Mouse (Mus musculus): Measurements from ENCODE around the gene Lcor.

The Lcor gene

DNA sequence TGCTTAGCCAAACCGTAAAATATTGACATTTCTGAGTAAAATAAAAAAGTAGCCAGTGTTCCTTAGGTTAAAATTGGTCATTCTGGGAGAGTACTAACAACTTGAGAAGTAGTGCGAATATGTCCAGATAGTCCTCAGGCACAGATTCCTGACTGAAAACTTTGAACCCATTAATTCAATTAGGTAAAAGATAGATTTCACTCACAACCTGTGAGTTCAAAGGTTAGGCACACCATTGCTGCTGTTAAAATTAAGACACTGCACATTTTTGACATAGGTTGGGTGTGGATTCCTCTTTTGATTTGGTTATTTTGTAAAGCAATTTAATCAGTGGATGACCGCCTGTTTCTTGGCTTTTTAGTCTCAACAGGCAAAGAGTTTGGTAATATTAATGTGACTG is 78.4 kb downstream of the Lcor start:
- DNase-seq (ENCODE audit: extremely low spot score, low spot score): no peak

DNA sequence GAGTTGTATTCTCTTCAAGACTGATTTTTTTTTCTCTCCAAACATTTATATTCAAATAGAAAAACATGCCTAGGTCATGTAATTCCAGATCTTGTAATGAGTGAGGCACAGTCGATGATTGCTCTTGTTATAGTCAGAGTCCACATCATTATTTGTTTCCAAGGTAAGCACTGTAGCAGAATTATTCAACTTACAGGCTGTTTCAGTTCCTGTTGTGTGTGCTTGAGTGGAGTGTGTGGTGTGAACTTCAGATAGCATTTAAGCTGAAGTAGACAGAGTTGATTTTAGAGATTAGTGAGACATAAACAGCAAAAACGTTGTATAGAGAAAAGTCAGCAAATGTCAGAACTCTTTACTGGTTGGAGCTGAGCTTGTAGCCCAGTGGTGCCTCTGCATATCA is 86.4 kb downstream of the Lcor start:
- DNase-seq (ENCODE audit: extremely low spot score, low spot score): no peak

DNA sequence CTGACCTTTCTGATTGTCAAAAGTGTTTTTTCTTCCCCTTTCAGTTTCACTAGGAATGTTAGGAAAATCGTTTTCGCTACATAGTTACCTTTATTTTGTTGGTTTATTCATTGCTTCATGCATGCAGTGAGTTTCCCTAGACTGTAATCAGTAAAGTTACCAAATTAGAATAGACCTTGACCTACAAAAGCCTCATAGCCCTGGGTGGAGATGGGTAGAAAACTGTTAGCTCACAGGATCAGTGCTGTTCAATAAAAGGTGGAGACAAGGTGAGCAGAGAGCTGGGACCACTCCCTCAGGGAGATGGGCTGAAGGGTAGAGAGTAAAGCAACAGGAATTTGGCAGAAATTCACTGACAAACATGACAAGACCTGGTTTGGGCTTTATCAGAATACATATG is 91.3 kb downstream of the Lcor start:
- no peak for DNase-seq (ENCODE audit: extremely low spot score, low spot score)

DNA sequence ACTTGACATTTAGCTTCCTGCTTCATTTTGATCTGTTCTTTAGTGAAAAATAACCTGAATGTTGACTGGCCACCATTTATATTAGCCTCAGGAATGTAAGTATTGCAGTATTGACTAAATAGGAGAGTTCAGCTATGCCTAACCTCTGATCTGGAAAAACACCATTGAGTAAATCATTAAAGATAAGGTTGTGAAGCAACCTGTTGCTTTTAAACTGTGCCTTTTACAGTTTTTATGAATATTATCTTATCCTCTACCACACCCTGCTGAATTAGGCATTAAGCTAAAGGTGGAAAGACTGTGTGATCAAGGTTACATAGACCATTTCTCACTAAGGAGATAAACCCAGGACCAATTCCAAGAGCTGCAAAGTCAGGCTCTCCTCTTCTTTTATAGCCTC is 95.1 kb downstream of the Lcor start:
- no peak for DNase-seq (ENCODE audit: extremely low spot score, low spot score)

DNA sequence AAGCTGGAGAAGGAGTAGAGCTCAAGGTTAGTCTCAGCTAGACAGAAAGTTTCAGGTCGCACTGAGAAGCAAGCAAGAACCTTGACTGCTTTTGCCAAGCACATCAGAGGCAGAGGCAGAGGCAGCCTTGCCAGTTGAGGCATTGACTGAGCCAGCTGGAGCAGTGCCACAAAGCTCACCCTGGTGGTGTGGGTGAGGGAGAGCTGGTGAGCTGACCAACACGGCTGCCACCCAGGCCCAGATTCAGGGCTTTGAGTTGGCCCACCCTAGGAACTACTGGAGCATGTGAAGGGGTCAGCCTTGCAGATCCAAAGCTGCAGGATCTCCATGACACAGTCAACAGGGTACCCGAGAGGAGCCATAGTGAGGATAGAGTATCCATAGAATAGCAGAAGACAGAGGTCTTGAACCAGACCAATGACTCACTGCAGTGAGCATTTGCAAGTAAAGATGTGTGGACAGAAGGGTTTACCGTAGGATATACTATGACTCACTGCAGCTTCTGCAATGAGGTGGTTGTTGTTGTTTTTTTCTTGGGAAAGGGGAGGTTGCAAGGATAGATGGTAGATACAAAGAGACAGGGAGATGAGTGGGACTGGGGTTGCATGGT is 97.0 kb downstream of the Lcor start:
- DNase-seq (ENCODE audit: extremely low spot score, low spot score): no peak

DNA sequence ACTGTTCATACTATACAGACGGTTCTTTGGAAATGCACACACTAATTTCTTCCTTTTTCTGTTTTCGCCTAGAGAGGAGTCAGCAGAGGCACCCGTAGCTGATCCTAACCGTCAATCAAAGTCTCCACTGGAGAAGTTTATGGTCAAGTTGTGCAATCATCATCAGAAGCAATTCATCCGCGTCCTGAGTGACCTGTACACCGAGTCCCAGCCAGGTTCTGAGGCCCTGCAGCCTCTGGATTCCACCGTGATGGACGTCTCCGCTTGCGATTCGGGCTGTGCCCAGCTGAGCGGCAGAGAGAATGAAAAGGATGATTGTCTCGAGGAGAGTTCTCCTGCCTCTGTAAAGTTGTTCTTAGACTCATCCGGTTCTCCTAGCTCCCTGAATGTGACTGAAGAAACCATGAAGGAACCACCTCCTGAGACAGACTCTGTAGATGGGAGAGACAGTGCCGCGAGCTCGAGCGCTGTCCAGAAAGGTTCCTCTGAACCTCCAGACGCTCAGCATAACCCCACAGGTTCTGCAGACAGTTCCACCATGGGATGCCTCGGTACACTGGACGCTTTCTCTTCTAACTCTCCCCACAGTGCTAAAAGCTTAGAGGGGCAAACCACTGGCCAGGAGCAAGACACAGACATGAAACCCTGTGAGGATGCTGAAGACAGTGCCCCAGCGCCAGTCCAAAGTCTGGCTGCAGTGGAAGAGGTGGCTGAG is 99.4 kb downstream of the Lcor start, which contains the start of gene Gm340:
Gene Gm340, plus strand, starts transcription at position 665 of the 715 bp plus-strand sequence.
- no peak for DNase-seq (ENCODE audit: extremely low spot score, low spot score)

DNA sequence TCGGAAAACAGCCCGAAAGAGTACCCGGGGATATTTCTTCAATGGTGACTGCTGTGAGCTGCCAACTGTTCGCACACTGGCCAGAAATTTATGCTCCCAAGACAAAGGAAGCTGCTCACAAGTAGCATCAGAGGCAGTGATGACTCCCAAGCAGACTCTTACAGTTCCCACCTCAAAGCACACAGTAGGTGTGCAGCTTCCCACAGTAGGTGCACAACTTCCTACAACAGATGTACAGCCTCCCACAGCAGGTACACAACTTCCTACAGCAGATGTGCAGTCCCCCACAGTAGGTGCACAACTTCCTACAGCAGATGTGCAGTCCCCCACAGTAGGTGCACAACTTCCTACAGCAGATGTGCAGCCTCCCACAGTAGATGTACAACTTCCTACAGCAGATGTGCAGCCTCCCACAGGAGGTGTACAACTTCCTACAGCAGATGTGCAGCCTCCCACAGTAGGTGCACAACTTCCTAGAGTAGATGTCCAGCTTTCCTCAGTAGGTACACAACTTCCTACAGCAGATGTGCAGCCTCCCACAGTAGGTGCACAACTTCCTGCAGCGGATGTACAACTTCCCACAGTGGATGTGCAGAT is 100.6 kb downstream of the Lcor start:
- no peak for DNase-seq (ENCODE audit: extremely low spot score, low spot score)

DNA sequence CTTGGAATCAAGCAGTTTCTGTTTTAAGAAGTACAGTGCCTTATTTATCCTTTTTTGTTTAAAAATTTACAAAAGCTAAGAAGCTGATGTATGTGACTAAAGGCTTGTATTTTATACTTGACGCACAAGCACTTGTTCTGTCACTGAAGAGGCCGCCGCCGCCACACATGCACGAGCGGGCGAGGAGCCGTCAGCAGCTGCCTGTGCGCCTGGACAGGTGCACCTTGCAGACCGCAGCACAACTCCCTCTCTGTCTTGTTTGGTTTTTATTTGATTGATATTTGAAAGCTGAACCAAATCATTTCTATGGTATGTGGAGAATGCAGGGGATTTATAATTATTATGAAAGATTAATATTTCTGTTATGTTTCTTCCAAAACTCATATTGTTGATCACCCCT is 104.3 kb downstream of the Lcor start:
- DNase-seq (ENCODE audit: extremely low spot score, low spot score): no peak

DNA sequence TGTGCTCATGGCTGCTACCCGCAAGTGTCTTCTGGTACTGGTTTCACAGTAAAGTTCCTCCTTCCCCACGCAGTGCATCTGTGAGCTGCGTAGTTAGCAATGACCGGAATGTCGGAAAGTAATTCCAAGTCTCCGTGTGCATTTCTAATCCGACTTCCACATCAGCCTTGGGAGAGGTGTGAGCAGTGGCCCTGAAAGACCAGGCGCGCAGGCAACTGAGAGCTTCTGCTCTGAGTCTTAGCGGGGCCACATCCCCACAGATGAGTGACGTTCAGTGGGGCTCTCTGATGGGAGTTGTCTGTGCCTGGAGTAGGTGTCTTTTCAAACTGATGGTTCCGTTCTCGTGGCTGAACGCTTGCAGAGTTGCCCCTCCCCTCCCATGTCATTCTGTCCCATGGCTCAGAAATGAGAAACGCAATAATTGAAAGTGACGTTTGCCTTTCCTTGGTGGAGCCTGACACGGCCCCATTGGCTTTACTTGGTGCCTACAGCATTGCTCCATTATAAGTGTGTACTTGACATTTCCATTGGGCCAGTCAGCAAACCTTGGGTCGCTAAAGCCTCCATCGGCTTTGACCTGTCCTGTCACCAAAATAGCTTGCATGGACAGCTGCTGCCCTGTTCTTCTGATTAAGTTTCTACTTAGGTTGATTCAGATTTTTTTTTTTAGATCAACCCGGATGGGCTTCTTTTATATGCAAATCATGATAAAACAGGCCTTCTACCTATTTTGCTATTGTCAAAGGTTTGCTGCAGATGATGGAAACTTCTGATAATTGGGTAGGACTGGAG is 105.2 kb downstream of the Lcor start:
- no peak for DNase-seq (ENCODE audit: extremely low spot score, low spot score)

DNA sequence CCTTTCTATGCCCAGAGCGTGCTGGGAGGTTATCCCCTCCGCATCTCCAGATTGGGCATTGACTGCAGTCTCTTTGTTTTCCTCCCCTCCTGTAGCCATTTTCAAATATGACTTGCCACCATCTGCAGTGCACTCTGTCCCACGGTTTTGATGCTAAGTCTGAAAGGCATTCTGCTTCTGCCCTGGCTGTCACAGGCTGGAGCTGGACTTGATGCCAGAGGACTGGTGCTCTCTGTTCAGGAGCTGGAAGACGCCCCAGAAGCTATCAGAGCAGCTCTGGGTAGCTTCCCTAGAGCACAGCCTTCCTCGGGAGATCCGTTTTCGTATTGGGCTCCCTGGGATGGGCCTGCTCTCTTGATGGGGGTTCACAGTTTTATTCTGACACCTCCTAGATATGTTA is 106.6 kb downstream of the Lcor start:
- DNase-seq (ENCODE audit: extremely low spot score, low spot score): no peak

DNA sequence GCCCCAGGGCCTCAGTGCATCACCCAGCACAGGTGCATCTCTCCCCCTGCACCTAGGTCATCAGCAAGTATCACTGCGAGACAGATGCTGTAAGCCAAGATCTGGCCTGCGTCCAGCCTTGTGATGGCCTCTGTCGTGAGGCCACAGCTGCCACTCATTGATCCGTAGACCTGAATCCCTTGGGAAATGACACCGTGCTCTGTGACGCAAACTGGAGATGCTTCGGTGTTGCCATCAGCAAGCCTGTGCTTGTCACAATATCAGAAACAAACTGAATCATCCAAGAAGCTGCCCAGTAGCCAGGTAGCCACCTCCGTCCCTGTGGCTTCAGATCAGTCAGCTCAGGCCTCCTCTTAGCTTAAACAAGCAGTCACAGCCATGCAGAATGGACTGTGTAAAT is 107.2 kb downstream of the Lcor start:
- DNase-seq (ENCODE audit: extremely low spot score, low spot score): no peak

DNA sequence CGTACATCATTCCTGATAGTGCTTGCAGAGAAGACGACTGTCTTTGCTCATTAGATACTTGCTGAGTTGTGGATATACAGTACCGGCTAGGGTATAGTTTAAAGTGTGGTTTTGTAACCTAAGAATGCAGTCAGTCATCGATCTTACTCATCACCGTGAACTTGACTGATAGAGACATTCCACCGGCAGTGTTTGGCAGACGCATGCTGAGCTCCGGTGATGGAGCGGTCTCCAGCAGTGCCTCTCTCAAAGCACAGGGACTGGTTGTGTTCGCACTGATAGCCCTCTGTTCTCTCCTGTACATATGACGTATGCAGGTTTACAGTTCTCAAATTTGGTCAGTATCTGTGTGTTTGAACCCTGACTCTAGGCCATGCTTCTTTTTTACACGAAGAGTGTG is 109.4 kb downstream of the Lcor start:
- DNase-seq (ENCODE audit: extremely low spot score, low spot score): no peak

DNA sequence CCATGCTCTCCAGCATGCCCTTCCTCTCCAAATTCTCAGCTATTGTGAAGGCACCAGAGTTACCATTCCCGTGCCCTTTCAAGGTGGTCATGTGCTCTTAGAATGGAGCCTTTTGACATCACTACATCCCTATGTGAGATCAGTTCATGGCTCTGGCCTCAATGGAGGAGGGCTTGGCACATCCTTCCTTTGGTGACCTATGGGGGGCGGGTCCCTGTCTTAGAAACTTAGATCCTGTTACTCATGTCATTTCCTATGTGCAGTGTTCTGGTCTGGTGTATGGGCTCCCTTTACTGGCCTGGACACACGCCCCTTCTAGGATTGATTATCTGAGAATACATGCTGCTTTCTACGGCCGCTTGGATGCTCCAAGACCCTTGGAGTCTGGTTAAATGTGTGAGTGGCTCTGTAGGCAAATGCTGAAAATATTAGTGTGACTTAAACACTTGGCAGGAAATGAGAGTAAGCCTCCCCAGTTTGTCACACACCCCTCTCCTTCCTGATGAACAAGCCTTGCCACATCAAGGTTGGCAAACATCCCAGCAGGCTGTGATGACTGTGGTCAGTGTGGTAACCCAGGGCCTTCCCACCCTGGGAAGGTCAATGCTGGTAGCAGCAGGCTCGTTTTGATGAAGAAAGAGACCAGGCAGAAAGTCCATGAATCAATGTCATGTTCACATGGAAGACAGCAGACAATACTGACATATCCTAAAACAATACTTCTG is 114.9 kb downstream of the Lcor start:
- DNase-seq (ENCODE audit: extremely low spot score, low spot score): no peak

DNA sequence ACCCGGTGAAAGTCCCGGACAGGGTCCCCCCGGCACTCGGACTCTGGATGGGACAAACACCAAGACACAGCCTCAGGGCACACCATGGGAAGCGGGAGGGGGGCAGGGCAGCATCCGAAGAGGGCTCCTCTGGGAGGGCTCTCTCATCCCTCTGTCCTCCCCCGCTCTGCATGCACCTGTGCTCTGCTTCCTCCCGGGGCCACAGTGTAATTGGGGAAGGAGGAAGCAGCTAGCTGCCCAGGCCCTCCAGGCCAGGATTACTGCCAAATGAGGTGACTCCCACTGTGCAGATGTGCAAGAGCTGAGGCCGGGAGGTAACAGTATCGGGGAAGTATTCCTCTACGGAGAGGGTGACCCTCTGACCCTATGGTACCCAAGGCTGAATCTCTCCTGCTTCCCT is 118.2 kb downstream of the Lcor start:
- DNase-seq (ENCODE audit: extremely low spot score, low spot score): no peak

DNA sequence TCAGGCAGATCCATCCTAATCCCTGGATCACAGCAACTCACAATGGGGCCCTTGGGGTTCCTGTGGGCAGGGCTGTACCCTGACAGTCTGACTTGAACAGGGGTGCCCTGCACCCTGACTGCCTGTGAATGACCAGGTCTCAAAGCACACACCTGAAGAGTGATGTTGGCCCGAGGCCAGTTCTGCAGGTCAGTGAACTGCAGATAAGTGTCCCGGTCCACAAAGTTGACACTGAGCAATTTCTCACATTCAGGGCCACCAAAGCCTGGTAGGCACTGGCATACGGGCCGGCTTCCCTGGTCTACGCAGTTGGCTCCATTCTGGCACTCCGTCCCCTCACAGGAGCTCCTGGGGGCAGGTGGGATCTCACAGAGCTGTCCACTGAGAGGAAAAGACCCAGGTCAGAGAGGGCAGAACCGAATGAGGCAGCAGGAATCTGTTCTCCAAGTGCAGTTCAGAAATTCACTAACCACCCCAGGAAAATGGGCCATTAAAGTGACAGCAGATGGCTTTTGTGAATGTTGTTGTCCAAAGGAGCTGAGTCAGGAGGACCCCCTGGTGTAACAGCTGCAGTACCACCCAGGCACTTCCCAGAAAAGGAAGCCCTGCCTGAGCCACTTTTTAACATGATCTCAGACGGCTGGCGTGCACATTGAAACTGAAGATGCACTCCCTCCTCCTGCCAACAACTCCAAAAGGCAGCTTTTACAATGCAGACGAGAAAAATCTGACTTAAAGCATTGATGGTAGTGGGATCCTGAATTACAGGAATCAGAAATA is 124.0 kb downstream of the Lcor start:
- no peak for DNase-seq (ENCODE audit: extremely low spot score, low spot score)

DNA sequence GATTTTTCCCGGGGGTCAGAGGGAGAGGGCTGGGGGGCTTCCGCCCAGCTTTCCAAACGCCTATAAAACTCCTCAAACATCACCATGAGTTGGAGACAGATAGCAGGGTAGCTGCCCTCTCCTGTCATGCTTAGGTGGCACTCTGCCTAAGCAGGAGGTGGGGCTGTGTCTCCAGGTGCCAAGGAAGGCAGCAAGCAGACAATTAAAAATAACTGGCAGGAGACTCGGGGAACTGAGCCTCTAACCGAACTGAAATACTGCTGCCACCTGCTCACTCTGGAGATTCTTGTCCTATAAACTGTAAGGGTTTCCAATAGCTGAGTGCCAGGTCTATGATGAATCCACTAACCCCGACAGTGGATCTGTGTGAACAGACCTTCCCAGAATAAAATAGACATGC is 129.2 kb downstream of the Lcor start:
- DNase-seq (ENCODE audit: extremely low spot score, low spot score): no peak

Measured in neural tube, embryonic 10.5 days (tissue).